Mouse (Mus musculus) heart, postnatal 0 days (tissue): ENCODE results near the gene Fam111a. TPM values are rescaled to one million over a fixed set of nuclear protein-coding genes. Genes with fewer than 3 reads are reported as not detected.

Experiments used
- ATAC-seq: fragments of 200-750 bp; cut with Nextera tagmentation; 2 replicates; pipeline ENCODE4 v1.8.0; 2017; ENCODE audit warnings: low read depth, moderate number of reproducible peaks, moderate library complexity; ENCODE audit not compliant: insufficient read depth
- DNase-seq: peaks from one replicate; pipeline ENCODE4 v3.0.0-alpha.2; 2016; ENCODE audit warnings: low spot score
- H3K27ac ChIP-seq: fragments of 300-500 bp; sonication (generic); 2 replicates; pipeline ENCODE4 v1.5.1; 2014; ENCODE audit warnings: low read depth, mild to moderate bottlenecking
- H3K27me3 ChIP-seq: fragments of 300-500 bp; sonication (generic); 2 replicates; pipeline ENCODE4 v1.6.1; 2014; ENCODE audit warnings: low read length, mixed read lengths; ENCODE audit not compliant: control insufficient read depth, insufficient read depth
- H3K36me3 ChIP-seq: fragments of 300-500 bp; sonication (generic); replicated peaks from 2 replicates; pipeline ENCODE4 v1.6.1; 2014; ENCODE audit warnings: low read length, mixed read lengths; ENCODE audit not compliant: control insufficient read depth, insufficient read depth
- H3K4me1 ChIP-seq: fragments of 300-500 bp; sonication (generic); 2 replicates; pipeline ENCODE4 v1.6.1; 2014; ENCODE audit warnings: antibody characterized with exemption; ENCODE audit not compliant: control insufficient read depth, insufficient read depth
- H3K4me2 ChIP-seq: fragments of 300-500 bp; sonication (generic); 2 replicates; pipeline ENCODE4 v1.6.1; 2014; ENCODE audit warnings: low read depth, mild to moderate bottlenecking, low read length, moderate library complexity
- H3K4me3 ChIP-seq: fragments of 300-500 bp; sonication (generic); 2 replicates; pipeline ENCODE4 v1.5.1; 2014; ENCODE audit warnings: low read depth, low read length
- H3K9ac ChIP-seq: fragments of 300-500 bp; sonication (generic); replicated peaks from 2 replicates; pipeline ENCODE4 v1.6.1; 2014; ENCODE audit warnings: low read depth, low read length, mixed read lengths
- H3K9me3 ChIP-seq: fragments of 300-500 bp; sonication (generic); replicated peaks from 2 replicates; pipeline ENCODE4 v1.6.1; 2016; ENCODE audit warnings: low read length; ENCODE audit not compliant: control insufficient read depth
- CTCF ChIP-seq: IDR thresholded peaks from 2 replicates; pipeline ENCODE4 v1.5.1; 2016; ENCODE audit warnings: antibody characterized with exemption, control low read depth, low read depth
- EP300 ChIP-seq: IDR thresholded peaks from 2 replicates; pipeline ENCODE4 v1.6.1; 2016; ENCODE audit warnings: antibody characterized with exemption, low read depth
- WGBS: fragments of 180-500 bp; shearing (Covaris S2); extraction: QIAGEN DNeasy Blood & Tissue Kit; methylation state at CpG from one replicate; pipeline ENCODE4 v1.1.7; 2014; 5-methylcytosine and 5-hydroxymethylcytosine counted together
- polyA plus RNA-seq: library from polyadenylated mRNA; unstranded; fragments of >200 nt; fragmentation: Nextera tagmentation; extraction: Ambion mirVana; gene quantifications from 2 replicates; pipeline ENCODE4 v1.2.1, GENCODE M21; 2015
- total RNA-seq: library from RNA; depleted of rRNA; stranded (reverse); fragments of >200 nt; gene quantifications from 2 replicates; pipeline ENCODE4 v1.2.3, GENCODE M21; 2014; ENCODE audit warnings: low replicate concordance

Fam111a gene
- total and polyA plus RNA-seq, 2 experiments from 2014 or later: 6.6 to 8.4 TPM

- 43% methylated on average over 3 of the region's 3 CpGs for WGBS
- DNase-seq: no peak
- H3K9me3 ChIP-seq: no peaks in the 10 kb centered on the region
- no peak overlapping the region for H3K4me3 ChIP-seq
- H3K27me3 ChIP-seq: 0 out of 2 replicates have a peak, but pooled peaks cover 4% of the 10 kb centered on the region
- no peak overlapping the region for H3K27ac ChIP-seq
- no peak overlapping the region for H3K9ac ChIP-seq
- ATAC-seq: no peak
- TF ChIP-seq CTCF (no peak), EP300 (no peak)
- no peaks in the 10 kb centered on the region for H3K36me3 ChIP-seq
- 0 out of 2 replicates have a peak overlapping the region, but pooled peaks have one; percentile 100 for H3K4me2 ChIP-seq
- 0 out of 2 replicates have a peak, but pooled peaks cover 3% of the 10 kb centered on the region for H3K4me1 ChIP-seq
Observed at GRCm38 (mm10) chr19:12597073-12597405, 51.5 kb downstream of the Fam111a start.

GRCm38 (mm10) chr19:12598674-12599073 lies 53.1 kb downstream of the Fam111a start:
- Histone ChIP-seq H3K4me3 (no peak overlapping the region), H3K9me3 (no peaks in the 10 kb centered on the region), H3K4me1 (0 out of 2 replicates have a peak, but pooled peaks cover 3% of the 10 kb centered on the region), H3K27me3 (0 out of 2 replicates have a peak, but pooled peaks cover 4% of the 10 kb centered on the region), H3K36me3 (no peaks in the 10 kb centered on the region), H3K4me2 (no peak overlapping the region), H3K27ac (no peak overlapping the region), H3K9ac (no peak overlapping the region)
- TF ChIP-seq EP300 (no peak), CTCF (no peak)
- WGBS: 70% methylated on average over 3 of the region's 3 CpGs
- DNase-seq (no peak), ATAC-seq (no peak)

GRCm38 (mm10) chr19:12599674-12600073 lies 54.1 kb downstream of the Fam111a start, which contains the start of gene Gm4952:
TSS of gene Gm4952 (plus strand) at chr19:12599974.
- 30% methylated on average over 1 of the region's 1 CpGs for WGBS
- ATAC-seq (no peak), DNase-seq (no peak)
- H3K27me3 ChIP-seq: 0 out of 2 replicates have a peak, but pooled peaks cover 4% of the 10 kb centered on the region
- H3K36me3 ChIP-seq: no peaks in the 10 kb centered on the region
- H3K9me3 ChIP-seq: no peaks in the 10 kb centered on the region
- H3K4me3 ChIP-seq: no peak within 1 kb of the TSS
- no peak within 1 kb of the TSS for H3K27ac ChIP-seq
- H3K4me2 ChIP-seq: no peak within 1 kb of the TSS
- 0 out of 2 replicates have a peak, but pooled peaks cover 3% of the 10 kb centered on the region for H3K4me1 ChIP-seq
- TF ChIP-seq CTCF (no peak), EP300 (no peak)
- no peak within 1 kb of the TSS for H3K9ac ChIP-seq

GRCm38 (mm10) chr19:12600684-12601480 lies 55.3 kb downstream of the Fam111a start:
- Histone ChIP-seq H3K36me3 (no peaks in the 10 kb centered on the region), H3K9me3 (no peaks in the 10 kb centered on the region), H3K27me3 (0 out of 2 replicates have a peak, but pooled peaks cover 4% of the 10 kb centered on the region), H3K4me3 (no peak overlapping the region), H3K27ac (no peak overlapping the region), H3K9ac (no peak overlapping the region), H3K4me1 (0 out of 2 replicates have a peak, but pooled peaks cover 3% of the 10 kb centered on the region), H3K4me2 (no peak overlapping the region)
- TF ChIP-seq EP300 (no peak), CTCF (no peak)
- ATAC-seq (no peak), DNase-seq (no peak)
- WGBS: 43% methylated on average over 2 of the region's 2 CpGs

GRCm38 (mm10) chr19:12608336-12608735 lies 62.8 kb downstream of the Fam111a start:
- Histone ChIP-seq H3K4me1 (no peaks in the 10 kb centered on the region), H3K27ac (no peak overlapping the region), H3K4me2 (no peak overlapping the region), H3K4me3 (no peak overlapping the region), H3K36me3 (no peaks in the 10 kb centered on the region), H3K9me3 (no peaks in the 10 kb centered on the region), H3K9ac (no peak overlapping the region), H3K27me3 (no peaks in the 10 kb centered on the region)
- TF ChIP-seq CTCF: no peak
- no peak for TF ChIP-seq EP300
- DNase-seq: no peak
- ATAC-seq: no peak
